Mouse (Mus musculus) midbrain, embryonic 11.5 days (tissue): Measurements from ENCODE around the gene Tnni2. TPM values are rescaled to one million over a fixed set of nuclear protein-coding genes. Genes with fewer than 3 reads are reported as not detected.
A peak's percentile ranks its signal among the peaks of the same experiment; 100 is the strongest.

Experiments
- ATAC-seq: fragments of 200-750 bp; cut with Nextera tagmentation; 2 replicates; pipeline ENCODE4 v1.8.0; 2017; ENCODE audit warnings: moderate TSS enrichment, moderate library complexity; ENCODE audit not compliant: low FRiP score
- DNase-seq: peaks from one replicate; pipeline ENCODE4 v3.0.0; 2015; ENCODE audit warnings: low spot score; ENCODE audit errors: missing footprints
- H3K27ac ChIP-seq: fragments of 300-500 bp; sonication (generic); 2 replicates; pipeline ENCODE4 v1.5.1; 2014; ENCODE audit warnings: low read depth, low read length
- H3K27me3 ChIP-seq: fragments of 300-500 bp; sonication (generic); 2 replicates; pipeline ENCODE4 v1.6.1; 2014; ENCODE audit warnings: mild to moderate bottlenecking, low read length, moderate library complexity, mixed read lengths; ENCODE audit not compliant: control insufficient read depth, insufficient read depth
- H3K36me3 ChIP-seq: fragments of 300-500 bp; sonication (generic); 2 replicates; pipeline ENCODE4 v1.6.1; 2014; ENCODE audit warnings: mild to moderate bottlenecking, low read length, moderate library complexity, mixed read lengths; ENCODE audit not compliant: control insufficient read depth, insufficient read depth
- H3K4me1 ChIP-seq: fragments of 300-500 bp; sonication (generic); 2 replicates; pipeline ENCODE4 v1.6.1; 2014; ENCODE audit warnings: low read length; ENCODE audit not compliant: control insufficient read depth, insufficient read depth
- H3K4me2 ChIP-seq: fragments of 300-500 bp; sonication (generic); 2 replicates; pipeline ENCODE4 v1.6.1; 2014; ENCODE audit warnings: mild to moderate bottlenecking, moderate library complexity
- H3K4me3 ChIP-seq: fragments of 300-500 bp; sonication (generic); 2 replicates; pipeline ENCODE4 v1.5.1; 2014; ENCODE audit warnings: low read depth, low read length
- H3K9ac ChIP-seq: fragments of 300-500 bp; sonication (generic); 2 replicates; pipeline ENCODE4 v1.6.1; 2014; ENCODE audit warnings: low read length
- H3K9me3 ChIP-seq: fragments of 300-500 bp; sonication (generic); 2 replicates; pipeline ENCODE4 v1.6.1; 2016; ENCODE audit warnings: low read length; ENCODE audit not compliant: control insufficient read depth
- WGBS: fragments of 180-500 bp; shearing (Covaris S2); extraction: QIAGEN DNeasy Blood & Tissue Kit; methylation state at CpG from one replicate; pipeline ENCODE4 v1.1.7; 2014; 5-methylcytosine and 5-hydroxymethylcytosine counted together
- polyA plus RNA-seq: library from polyadenylated mRNA; unstranded; fragments of >200 nt; fragmentation: Nextera tagmentation; extraction: Ambion mirVana; gene quantifications from 2 replicates; pipeline ENCODE4 v1.2.1, GENCODE M21; 2014

Gene Tnni2
- 0.47 and 0.96 TPM in 2 replicates for polyA plus RNA-seq

DNA sequence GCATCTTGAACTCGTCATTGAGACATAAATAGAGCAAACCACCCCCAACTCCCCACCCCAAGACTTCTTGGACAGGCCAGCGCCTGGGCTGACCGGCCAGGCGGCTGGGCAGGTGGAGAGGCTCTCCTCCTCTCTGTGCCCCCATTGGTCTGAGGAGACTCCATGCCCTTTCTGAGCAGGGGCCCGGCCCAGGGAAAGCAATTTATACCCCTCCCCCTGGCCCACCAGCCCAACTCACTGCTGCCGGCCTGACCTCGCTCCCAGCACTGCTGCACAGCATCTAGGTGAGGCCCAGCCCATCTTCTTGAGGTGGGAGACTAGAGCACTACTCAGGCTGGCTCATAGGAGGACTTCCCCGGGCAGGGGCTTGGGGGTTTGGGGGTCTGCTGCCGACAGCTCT is at the start of gene Tnni2:
Tnni2 (plus strand) TSS at position 224 of the 400 bp plus-strand sequence.
- Histone ChIP-seq H3K4me1 (no peaks in the 10 kb centered on the region), H3K27ac (no peak within 1 kb of the TSS)
- no peak for ATAC-seq

GRCm38 (mm10) chr7:142393191-142393590 is 48.4 kb upstream of the Tnni2 start:
- 28% methylated on average over 4 of the region's 4 CpGs for WGBS
- H3K4me3 ChIP-seq: no peak overlapping the region
- no peak overlapping the region for H3K27ac ChIP-seq
- no peaks in the 10 kb centered on the region for H3K36me3 ChIP-seq
- DNase-seq (no peak), ATAC-seq (no peak)
- no peaks in the 10 kb centered on the region for H3K4me1 ChIP-seq
- H3K9me3 ChIP-seq: no peaks in the 10 kb centered on the region
- H3K9ac ChIP-seq: no peak overlapping the region
- H3K4me2 ChIP-seq: no peak overlapping the region
- no peaks in the 10 kb centered on the region for H3K27me3 ChIP-seq

More for the DNA sequence above, at the start of gene Tnni2:
- no peaks in the 10 kb centered on the region for H3K36me3 ChIP-seq
- no peaks in the 10 kb centered on the region for H3K27me3 ChIP-seq
- no peaks in the 10 kb centered on the region for H3K9me3 ChIP-seq
- WGBS: 82% methylated on average over 9 of the region's 9 CpGs
- no peak within 1 kb of the TSS for H3K4me2 ChIP-seq
- no peak for DNase-seq
- H3K9ac ChIP-seq: 0 out of 2 replicates have a peak within 1 kb of the TSS, but pooled peaks have one; percentile 12
- H3K4me3 ChIP-seq: no peak within 1 kb of the TSS

DNA sequence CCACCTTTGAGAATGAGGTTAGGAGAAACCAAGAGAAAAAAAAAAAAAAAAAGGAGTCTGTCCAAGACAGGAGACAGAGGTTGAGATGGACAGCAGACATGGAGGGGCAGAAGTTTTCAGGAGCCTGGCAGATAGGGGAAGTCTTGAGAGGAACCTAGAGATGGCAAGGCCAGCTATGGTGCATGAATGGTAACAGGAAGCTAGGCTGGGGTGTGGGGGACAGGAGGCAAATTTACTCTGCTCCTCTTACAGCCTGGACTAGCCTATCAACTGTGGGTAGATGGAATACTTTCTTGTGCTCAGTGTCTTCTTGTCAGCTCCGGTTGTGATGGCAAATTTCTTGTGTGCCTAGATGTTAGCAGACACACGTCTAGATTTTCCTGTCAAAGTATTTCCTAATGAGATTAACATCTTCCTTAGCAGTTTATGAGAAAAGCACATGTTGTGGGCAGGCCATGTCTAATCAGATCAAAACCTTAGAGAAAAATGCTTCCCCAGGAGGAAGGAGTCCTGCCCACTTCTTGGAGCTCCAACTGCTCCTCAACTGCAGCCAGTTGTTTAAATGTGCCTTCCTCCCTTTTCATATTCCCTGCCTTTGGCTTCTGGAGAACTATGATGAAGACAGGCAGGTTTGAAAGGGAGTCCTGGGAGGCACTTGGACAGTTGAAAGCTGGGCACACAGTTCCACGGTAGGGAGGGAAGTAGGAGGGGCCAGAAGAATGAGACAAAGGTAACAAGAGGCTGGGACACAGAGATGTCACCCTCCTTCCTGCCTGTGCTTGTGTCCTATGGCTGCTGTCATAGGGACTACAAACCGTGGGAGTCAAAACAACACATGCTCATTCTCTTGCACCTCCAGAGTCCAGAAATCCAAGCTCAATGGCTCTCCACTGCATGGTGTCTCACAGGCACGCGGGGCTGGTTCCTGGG is 47.1 kb upstream of the Tnni2 start:
- Histone ChIP-seq H3K4me1 (no peaks in the 10 kb centered on the region), H3K27ac (no peak overlapping the region), H3K27me3 (no peaks in the 10 kb centered on the region), H3K36me3 (no peaks in the 10 kb centered on the region), H3K4me2 (no peak overlapping the region), H3K9ac (no peak overlapping the region), H3K4me3 (no peak overlapping the region), H3K9me3 (no peaks in the 10 kb centered on the region)
- DNase-seq (no peak), ATAC-seq (no peak)
- 77% methylated on average over 6 of the region's 6 CpGs for WGBS

GRCm38 (mm10) chr7:142395472-142395871 is 46.1 kb upstream of the Tnni2 start:
- no peak for DNase-seq
- Histone ChIP-seq H3K9ac (no peak overlapping the region), H3K9me3 (no peaks in the 10 kb centered on the region), H3K27ac (no peak overlapping the region), H3K27me3 (no peaks in the 10 kb centered on the region), H3K4me2 (no peak overlapping the region), H3K36me3 (no peaks in the 10 kb centered on the region), H3K4me1 (no peaks in the 10 kb centered on the region), H3K4me3 (no peak overlapping the region)
- ATAC-seq: no peak
- 88% methylated on average over 4 of the region's 4 CpGs for WGBS

DNA sequence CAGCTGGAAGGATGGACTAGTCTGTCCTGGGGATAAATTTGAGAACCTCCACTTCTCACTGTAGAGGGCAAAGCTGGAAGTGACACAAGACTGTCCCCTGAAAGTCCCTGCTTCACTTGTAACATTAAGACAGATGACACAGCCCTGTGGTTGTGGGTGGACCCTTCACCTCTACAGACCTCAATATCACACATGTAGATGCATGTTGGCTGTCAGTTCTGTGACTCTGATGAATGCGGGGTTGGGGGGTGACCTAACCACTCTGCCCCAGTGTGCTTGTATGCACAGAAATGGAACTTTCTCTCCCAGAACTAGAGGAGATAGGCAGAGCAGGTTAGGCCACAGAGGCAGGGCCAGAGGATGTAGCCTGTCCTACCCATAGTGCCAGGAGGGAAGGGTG is 45.0 kb upstream of the Tnni2 start:
- Histone ChIP-seq H3K4me3 (no peak overlapping the region), H3K4me1 (no peaks in the 10 kb centered on the region), H3K36me3 (no peaks in the 10 kb centered on the region), H3K9me3 (no peaks in the 10 kb centered on the region), H3K27ac (no peak overlapping the region), H3K27me3 (no peaks in the 10 kb centered on the region), H3K4me2 (no peak overlapping the region), H3K9ac (no peak overlapping the region)
- ATAC-seq: no peak
- WGBS: 95% methylated on average over 1 of the region's 1 CpGs
- DNase-seq: no peak

GRCm38 (mm10) chr7:142398052-142398451 is 43.6 kb upstream of the Tnni2 start:
- Histone ChIP-seq H3K4me3 (no peak overlapping the region), H3K9me3 (no peaks in the 10 kb centered on the region), H3K9ac (no peak overlapping the region), H3K27me3 (no peaks in the 10 kb centered on the region), H3K36me3 (no peaks in the 10 kb centered on the region), H3K4me1 (no peaks in the 10 kb centered on the region), H3K27ac (no peak overlapping the region), H3K4me2 (no peak overlapping the region)
- WGBS: 67% methylated on average over 2 of the region's 2 CpGs
- DNase-seq: no peak
- ATAC-seq: no peak

DNA sequence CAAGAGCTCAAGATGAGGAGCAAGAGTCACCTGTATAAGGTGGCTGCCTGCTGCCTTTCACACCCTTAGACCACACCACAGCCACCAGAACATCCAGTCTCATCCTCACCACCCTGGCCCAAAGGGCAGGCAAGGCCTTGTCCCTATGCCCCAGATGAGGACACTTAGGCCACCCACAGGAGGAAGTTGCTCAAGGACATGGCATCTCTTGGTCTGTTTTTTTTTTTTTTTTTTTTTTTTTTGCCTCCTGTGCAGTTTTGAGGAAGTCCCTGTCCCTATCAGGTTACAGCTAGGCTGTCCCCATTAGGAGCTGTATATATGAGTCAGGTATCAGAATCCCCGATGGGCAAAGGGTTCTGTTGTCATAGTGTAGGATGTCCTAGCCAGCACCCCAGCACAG is 42.4 kb upstream of the Tnni2 start:
- WGBS: 79% methylated on average over 1 of the region's 1 CpGs
- Histone ChIP-seq H3K4me3 (no peak overlapping the region), H3K27me3 (no peaks in the 10 kb centered on the region), H3K27ac (no peak overlapping the region), H3K4me1 (no peaks in the 10 kb centered on the region), H3K36me3 (no peaks in the 10 kb centered on the region), H3K9ac (no peak overlapping the region), H3K4me2 (no peak overlapping the region), H3K9me3 (no peaks in the 10 kb centered on the region)
- no peak for DNase-seq
- ATAC-seq: no peak

GRCm38 (mm10) chr7:142400112-142400749 is 41.4 kb upstream of the Tnni2 start:
- DNase-seq (no peak), ATAC-seq (no peak)
- no peaks in the 10 kb centered on the region for H3K4me1 ChIP-seq
- no peaks in the 10 kb centered on the region for H3K27me3 ChIP-seq
- no peak overlapping the region for H3K4me2 ChIP-seq
- WGBS: 56% methylated on average over 7 of the region's 7 CpGs
- no peaks in the 10 kb centered on the region for H3K36me3 ChIP-seq
- H3K9ac ChIP-seq: no peak overlapping the region
- no peaks in the 10 kb centered on the region; the same call in 1 of the 2 replicates for H3K9me3 ChIP-seq
- no peak overlapping the region for H3K27ac ChIP-seq
- no peak overlapping the region for H3K4me3 ChIP-seq

GRCm38 (mm10) chr7:142400750-142401142 is 40.9 kb upstream of the Tnni2 start:
- H3K36me3 ChIP-seq: no peaks in the 10 kb centered on the region
- ATAC-seq (no peak), DNase-seq (peak; percentile 88)
- H3K4me1 ChIP-seq: no peaks in the 10 kb centered on the region
- H3K9me3 ChIP-seq: no peaks in the 10 kb centered on the region; the same call in 1 of the 2 replicates
- H3K4me3 ChIP-seq: no peak overlapping the region
- no peak overlapping the region for H3K9ac ChIP-seq
- no peak overlapping the region for H3K4me2 ChIP-seq
- 22% methylated on average over 7 of the region's 7 CpGs for WGBS
- no peak overlapping the region for H3K27ac ChIP-seq
- no peaks in the 10 kb centered on the region for H3K27me3 ChIP-seq
